Mouse (Mus musculus) right cerebral cortex, postnatal 14 days (tissue): ENCODE measurements around the gene Sgo1.
"Not testable (repeated sequence)": the region's sequence is repeated elsewhere in the genome, so short reads cannot be mapped to it uniquely, and the experiment has no call there.

Source experiments
- DNase-seq: peaks from one replicate; pipeline ENCODE4 v3.0.0; 2022

The Sgo1 gene

GRCm38 (mm10) chr17:53688877-53689802 lies at the start of gene Sgo1:
TSS of gene Sgo1 (minus strand) at chr17:53689333.
- peak; percentile 97 for DNase-seq

GRCm38 (mm10) chr17:53718916-53719315 lies 29.8 kb upstream of the Sgo1 start:
- DNase-seq, result not testable (repeated sequence)

DNA sequence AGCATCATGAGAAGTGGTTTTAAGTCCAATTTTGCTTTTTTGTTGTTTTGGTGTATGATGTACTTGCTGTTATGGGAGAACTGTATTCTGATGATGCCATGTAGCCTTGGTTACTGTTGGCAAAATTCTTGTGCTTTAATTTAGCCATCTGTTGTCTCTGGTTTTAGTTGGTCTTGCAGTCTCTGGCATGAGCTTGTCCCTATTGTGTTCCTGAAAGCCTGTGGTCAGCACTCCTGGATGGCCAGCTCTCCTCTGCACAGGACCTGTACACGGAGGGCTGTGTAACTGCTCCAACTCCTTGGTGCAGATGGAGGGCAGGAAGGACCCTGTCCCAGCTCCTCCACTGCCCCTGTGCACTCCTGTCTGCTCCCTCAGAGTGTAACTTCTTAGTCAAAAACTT lies 29.3 kb upstream of the Sgo1 start:
- DNase-seq, result no peak

- not testable (repeated sequence) for DNase-seq
Measured at GRCm38 (mm10) chr17:53715161-53715560, 26.0 kb upstream of the Sgo1 start.

DNA sequence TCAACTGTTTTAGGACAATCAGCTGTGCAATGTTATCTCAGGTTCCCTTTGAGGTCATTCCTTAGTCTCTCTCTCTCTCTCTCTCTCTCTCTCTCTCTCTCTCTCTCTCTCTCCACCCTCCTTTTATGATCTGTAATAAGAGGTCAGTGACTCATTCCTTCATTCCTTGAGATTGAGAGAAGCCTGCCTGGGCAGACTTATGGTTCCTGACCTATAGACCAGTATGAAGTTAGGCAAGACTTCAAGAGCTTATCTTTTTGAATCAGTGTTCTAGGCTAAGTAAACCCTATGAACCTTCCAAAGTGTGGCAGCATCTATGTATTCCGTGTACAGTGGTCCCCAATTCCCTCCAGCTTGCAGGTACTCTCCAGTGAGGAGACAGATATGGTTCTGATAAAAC lies 25.3 kb upstream of the Sgo1 start:
- DNase-seq, result no peak

GRCm38 (mm10) chr17:53697521-53697920 lies 8.4 kb upstream of the Sgo1 start:
- not testable (repeated sequence) for DNase-seq

DNA sequence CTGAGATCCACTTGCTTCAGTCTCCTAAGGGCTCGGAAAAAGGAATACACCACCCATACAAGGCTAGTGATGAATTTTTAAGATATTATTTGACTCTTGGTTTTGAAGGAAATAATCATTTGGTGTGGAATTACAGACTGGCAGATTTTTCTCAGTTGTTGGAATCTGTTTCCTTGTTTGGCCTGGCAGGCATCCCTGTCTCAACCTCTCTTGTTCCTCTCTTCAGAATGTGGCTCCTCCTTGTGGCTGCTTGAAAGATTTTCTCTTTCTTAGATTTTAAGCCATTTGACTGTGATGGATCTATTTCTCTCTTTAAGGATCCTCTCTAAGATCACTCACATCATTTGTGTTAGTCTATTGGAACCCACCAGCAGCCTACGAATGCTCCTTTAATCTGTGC lies 4.9 kb upstream of the Sgo1 start:
- peak; percentile 21 for DNase-seq

DNA sequence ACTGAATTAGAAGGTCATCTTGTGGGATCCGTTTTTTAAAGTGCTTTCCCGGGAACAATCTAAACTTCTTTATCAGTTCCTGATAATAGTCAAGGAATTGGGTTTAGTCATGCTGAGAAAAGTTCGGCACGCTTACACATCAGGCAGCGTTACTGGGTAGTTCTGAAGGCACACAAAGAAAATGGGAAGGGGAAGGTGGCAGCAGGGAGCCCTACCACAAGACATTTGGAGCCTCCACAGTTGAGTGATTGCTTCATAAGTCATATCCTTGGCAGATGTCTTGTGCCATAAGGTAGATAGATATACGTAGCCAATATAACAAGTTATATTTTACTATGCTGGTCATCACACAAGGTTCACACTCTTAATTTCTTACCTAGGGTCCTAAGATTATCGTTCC lies 813 bp upstream of the Sgo1 start:
- no peak for DNase-seq

GRCm38 (mm10) chr17:53688321-53688720 lies 812 bp downstream of the Sgo1 start:
- no peak for DNase-seq

GRCm38 (mm10) chr17:53678716-53679115 lies 10.4 kb downstream of the Sgo1 start:
- DNase-seq, result no peak

DNA sequence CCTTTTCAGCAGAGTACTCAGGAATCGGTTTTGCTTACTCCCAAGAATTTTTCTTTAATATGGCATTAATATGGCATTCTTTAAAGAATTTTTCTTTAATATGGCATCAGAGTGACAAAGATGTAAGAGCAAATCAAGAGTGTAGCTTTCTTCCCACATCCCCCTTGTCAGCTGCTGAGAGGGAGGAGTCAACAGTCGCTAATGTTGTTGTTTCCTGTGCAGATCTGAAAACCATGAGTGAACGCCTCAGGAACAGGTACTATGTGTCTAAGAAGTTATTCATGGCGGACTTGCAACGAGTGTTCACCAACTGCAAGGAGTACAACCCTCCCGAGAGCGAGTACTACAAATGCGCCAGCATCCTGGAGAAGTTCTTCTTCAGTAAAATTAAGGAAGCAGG lies 18.7 kb downstream of the Sgo1 start:
- no peak for DNase-seq

DNA sequence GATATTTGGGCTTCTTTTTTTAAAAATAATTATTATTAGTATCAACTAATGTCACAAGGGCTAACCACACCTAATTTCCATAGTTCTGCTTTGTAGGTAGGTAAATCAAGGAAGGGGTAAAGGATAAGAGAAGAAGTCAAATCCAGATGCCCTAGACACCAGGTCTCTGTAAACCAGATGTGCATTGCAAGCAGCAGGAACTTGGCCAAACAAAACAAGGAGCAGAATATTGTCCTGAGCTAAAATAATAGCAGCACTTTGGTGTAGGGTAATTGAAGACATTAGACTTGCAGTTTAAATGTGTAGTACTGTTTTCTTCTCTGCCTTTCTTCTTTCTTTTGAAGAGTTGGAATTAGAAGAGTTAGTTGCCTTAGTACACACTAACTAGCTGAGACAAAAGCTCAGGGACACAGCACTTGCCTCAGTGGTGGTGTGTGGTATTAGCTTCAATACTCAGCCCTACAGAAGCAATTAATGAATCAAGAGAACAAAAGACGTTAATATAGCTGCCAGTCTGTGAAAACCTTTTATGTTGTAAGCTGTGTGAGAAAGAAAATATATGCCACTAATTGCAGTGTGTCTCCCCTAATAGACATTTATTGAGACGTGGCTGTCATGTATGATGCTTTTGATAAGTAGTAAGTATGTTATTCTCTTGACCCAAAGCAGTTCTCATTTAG lies 24.3 kb downstream of the Sgo1 start:
- DNase-seq, result no peak

DNA sequence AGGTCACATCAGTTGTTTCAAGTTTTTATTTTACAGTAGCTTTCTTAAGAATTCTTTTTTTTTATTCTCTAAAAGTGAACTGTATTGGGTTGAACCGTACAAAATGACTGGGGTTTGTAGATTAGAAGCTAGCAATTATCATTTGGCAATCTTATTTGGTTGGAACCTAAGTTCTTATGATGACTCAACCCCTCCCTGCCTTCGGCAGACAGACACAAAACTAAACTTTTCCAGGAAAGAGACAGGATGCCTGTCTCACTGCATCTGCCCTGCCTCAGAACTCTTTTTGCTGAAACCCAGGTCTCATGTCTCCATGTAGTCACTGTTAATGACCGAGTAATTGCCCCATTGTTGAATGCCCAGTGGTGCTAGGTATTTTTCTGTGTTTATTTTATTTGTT lies 24.9 kb downstream of the Sgo1 start:
- DNase-seq, result no peak

DNA sequence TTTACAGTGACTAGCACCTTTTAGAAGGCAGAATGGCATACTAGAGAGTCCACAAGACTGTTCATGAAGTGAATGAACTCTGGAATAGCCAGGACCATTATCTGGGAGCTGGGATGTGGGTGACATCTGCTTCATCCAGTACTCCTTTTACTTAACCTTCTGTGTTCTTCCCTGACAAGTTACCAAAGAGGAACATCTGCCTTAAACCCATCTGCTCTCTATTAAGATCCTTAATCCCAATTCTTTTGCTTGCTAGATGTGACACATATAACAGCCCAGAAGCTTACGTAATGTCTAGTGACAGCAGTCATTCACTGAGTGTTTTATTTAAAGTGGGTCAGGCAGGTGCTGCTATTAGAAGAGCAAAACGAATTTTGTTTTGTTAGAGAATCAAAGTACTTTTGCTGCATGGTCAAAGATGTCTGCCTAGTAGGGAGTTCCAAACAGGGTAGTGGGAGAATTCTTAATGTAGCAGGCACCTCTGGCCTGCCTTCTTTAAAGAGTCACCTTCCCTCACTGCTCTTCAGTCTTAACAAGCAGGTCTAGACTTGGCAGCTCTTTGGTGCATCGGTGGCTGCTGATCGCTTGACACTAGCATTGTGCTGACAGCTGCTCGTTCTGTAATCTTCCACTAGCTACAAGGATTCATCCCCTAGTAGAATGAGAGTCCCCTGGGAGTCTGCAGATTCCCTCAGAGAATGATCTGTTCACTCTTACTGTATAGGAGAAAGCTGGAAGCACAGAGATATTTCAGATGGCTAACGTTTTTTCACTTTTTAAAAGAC lies 27.9 kb downstream of the Sgo1 start:
- no peak for DNase-seq

- DNase-seq, result peak; percentile 51
Measured at GRCm38 (mm10) chr17:53659738-53660137, 29.4 kb downstream of the Sgo1 start.

- no peak for DNase-seq
Measured at GRCm38 (mm10) chr17:53659230-53659629, 29.9 kb downstream of the Sgo1 start.

GRCm38 (mm10) chr17:53658668-53659067 lies 30.5 kb downstream of the Sgo1 start:
- DNase-seq, result no peak

- DNase-seq, result peak; percentile 8
Measured at GRCm38 (mm10) chr17:53657391-53657790, 31.7 kb downstream of the Sgo1 start.

GRCm38 (mm10) chr17:53656369-53656860 lies 32.7 kb downstream of the Sgo1 start:
- no peak for DNase-seq

- DNase-seq, result no peak
Measured at GRCm38 (mm10) chr17:53655959-53656358, 33.2 kb downstream of the Sgo1 start.

DNA sequence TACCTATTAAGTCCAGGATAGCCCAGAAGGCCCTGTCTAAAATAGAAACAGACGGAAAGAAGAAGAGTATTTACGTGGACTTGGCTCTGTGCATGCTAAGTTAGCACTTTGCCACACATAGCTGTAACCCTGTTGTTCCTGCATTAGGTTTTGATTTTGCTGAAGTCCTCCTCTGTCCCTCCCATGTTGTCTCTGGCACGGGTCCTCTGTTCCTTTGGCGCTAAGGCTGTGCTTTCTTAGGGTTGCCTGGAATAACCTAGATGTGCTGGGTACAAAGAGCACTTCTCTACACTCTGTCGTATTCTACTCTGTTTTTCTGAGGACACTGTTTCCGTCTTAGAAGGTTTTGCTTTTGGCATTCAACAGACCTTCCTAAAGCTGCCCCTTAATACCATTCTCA lies 34.1 kb downstream of the Sgo1 start:
- no peak for DNase-seq

- no peak for DNase-seq
Measured at GRCm38 (mm10) chr17:53654596-53654995, 34.5 kb downstream of the Sgo1 start.

- no peak for DNase-seq
Measured at GRCm38 (mm10) chr17:53650251-53650661, 38.9 kb downstream of the Sgo1 start.
